Mouse (Mus musculus) cortical plate, adult 2 months (tissue): ENCODE results near the gene Mvb12b.

Source experiments
- CTCF ChIP-seq: fragments of 200-500 bp; IDR thresholded peaks from 2 replicates; pipeline ENCODE4 v1.5.1; 2011; ENCODE audit warnings: mild to moderate bottlenecking, control low read depth, low read length; ENCODE audit not compliant: insufficient read depth; ENCODE audit errors: extremely low read depth
- POLR2A ChIP-seq: fragments of 200-500 bp; IDR thresholded peaks from 2 replicates; pipeline ENCODE4 v1.6.1; 2011; ENCODE audit warnings: mild to moderate bottlenecking, low read length, control low read depth; ENCODE audit not compliant: insufficient read depth; ENCODE audit errors: extremely low read depth

DNA sequence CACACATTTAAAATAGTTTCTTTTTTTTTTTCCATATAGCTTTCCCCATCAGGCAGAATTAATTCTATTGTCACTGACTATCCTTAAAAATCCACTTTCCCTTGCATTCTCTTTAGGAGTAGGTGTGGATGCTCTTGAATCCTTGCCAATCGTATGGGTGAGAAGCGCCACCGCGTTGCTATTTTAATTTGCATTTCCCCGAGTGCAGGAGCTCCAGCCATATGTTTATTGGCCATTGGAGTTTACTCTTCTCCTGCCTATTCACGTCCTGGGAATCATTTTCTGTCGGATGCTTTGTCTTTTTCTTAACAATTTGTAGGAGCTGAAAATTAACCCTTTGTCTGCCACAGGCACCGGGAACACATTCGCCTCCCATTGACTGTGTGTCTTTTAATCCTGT lies 48.0 kb upstream of the Mvb12b start:
- no peak for TF ChIP-seq POLR2A
- TF ChIP-seq CTCF = no peak
